Mouse (Mus musculus) bone marrow, adult 2 months (tissue): Measurements from ENCODE around the gene Adamts12. TPM values are rescaled to one million over a fixed set of nuclear protein-coding genes. Genes with fewer than 3 reads are reported as not detected.

Source experiments
- H3K27ac ChIP-seq: fragments of 200-500 bp; 2 replicates; pipeline ENCODE4 v1.5.1; 2012; ENCODE audit warnings: low read depth, mild to moderate bottlenecking, control low read depth, inconsistent platforms, low read length; ENCODE audit not compliant: control insufficient read depth, poor library complexity, insufficient read depth
- H3K4me1 ChIP-seq: fragments of 200-500 bp; 2 replicates; pipeline ENCODE4 v1.6.1; 2011; ENCODE audit warnings: low read length; ENCODE audit not compliant: control insufficient read depth, insufficient read depth
- H3K4me3 ChIP-seq: fragments of 200-500 bp; replicated peaks from 2 replicates; pipeline ENCODE3; 2011; ENCODE audit warnings: mild to moderate bottlenecking, low read depth, low read length, control low read depth; ENCODE audit not compliant: control insufficient read depth
- CTCF ChIP-seq: fragments of 200-500 bp; IDR thresholded peaks from 2 replicates; pipeline ENCODE4 v1.5.1; 2011; ENCODE audit warnings: low read length, control low read depth; ENCODE audit not compliant: control insufficient read depth, insufficient read depth
- POLR2A ChIP-seq: fragments of 200-500 bp; IDR thresholded peaks from 2 replicates; pipeline ENCODE4 v1.6.1; 2011; ENCODE audit warnings: low read depth, mild to moderate bottlenecking, control low read depth, low read length, borderline replicate concordance; ENCODE audit not compliant: control insufficient read depth
- WGBS: fragments of 180-500 bp; shearing (Covaris S2); methylation state at CpG from one replicate; pipeline ENCODE4 v1.1.7; 2018; 5-methylcytosine and 5-hydroxymethylcytosine counted together
- polyA plus RNA-seq: library from polyadenylated mRNA; stranded (reverse); fragments of >200 nt; gene quantifications from 2 replicates; pipeline ENCODE4 v1.2.4, GENCODE M21; 2011; ENCODE audit warnings: low replicate concordance; ENCODE audit not compliant: missing spikeins, insufficient read depth, insufficient read length

Gene Adamts12
- polyA plus RNA-seq, 1 experiment: not detected

GRCm38 (mm10) chr15:11145581-11145980 lies 81.0 kb downstream of the Adamts12 start:
- Histone ChIP-seq H3K27ac (no peak overlapping the region), H3K4me1 (no peaks in the 10 kb centered on the region), H3K4me3 (no peak overlapping the region)
- 55% methylated on average over 3 of the region's 3 CpGs for WGBS
- TF ChIP-seq POLR2A (no peak), CTCF (no peak)

- WGBS: 83% methylated on average over 6 of the region's 6 CpGs
- Histone ChIP-seq H3K27ac (no peak overlapping the region), H3K4me1 (no peaks in the 10 kb centered on the region), H3K4me3 (no peak overlapping the region)
- TF ChIP-seq CTCF (no peak), POLR2A (no peak)
Measured at GRCm38 (mm10) chr15:11159386-11159785, 94.8 kb downstream of the Adamts12 start.

GRCm38 (mm10) chr15:11160759-11161158 lies 96.2 kb downstream of the Adamts12 start:
- no peaks in the 10 kb centered on the region for H3K4me1 ChIP-seq
- no peak for TF ChIP-seq CTCF
- no peak for TF ChIP-seq POLR2A
- no peak overlapping the region for H3K27ac ChIP-seq
- H3K4me3 ChIP-seq: no peak overlapping the region
- WGBS: 38% methylated on average over 2 of the region's 2 CpGs

- Histone ChIP-seq H3K4me1 (no peaks in the 10 kb centered on the region), H3K4me3 (no peak overlapping the region), H3K27ac (no peak overlapping the region)
- TF ChIP-seq CTCF (no peak), POLR2A (no peak)
- WGBS: 77% methylated on average over 3 of the region's 3 CpGs
Measured at GRCm38 (mm10) chr15:11165883-11166282, 101.3 kb downstream of the Adamts12 start.

- Histone ChIP-seq H3K4me1 (no peaks in the 10 kb centered on the region), H3K4me3 (no peak overlapping the region), H3K27ac (no peak overlapping the region)
- no peak for TF ChIP-seq POLR2A
- TF ChIP-seq CTCF: no peak
- WGBS: 95% methylated on average over 7 of the region's 7 CpGs
Measured at GRCm38 (mm10) chr15:11173884-11174470, 109.4 kb downstream of the Adamts12 start.

- no peak overlapping the region for H3K4me3 ChIP-seq
- TF ChIP-seq CTCF (no peak), POLR2A (no peak)
- H3K4me1 ChIP-seq: no peaks in the 10 kb centered on the region
- H3K27ac ChIP-seq: no peak overlapping the region
- 79% methylated on average over 13 of the region's 13 CpGs for WGBS
Measured at GRCm38 (mm10) chr15:11174842-11175241, 110.3 kb downstream of the Adamts12 start.

GRCm38 (mm10) chr15:11177448-11177847 lies 112.9 kb downstream of the Adamts12 start:
- Histone ChIP-seq H3K4me1 (no peaks in the 10 kb centered on the region), H3K27ac (no peak overlapping the region), H3K4me3 (no peak overlapping the region)
- TF ChIP-seq POLR2A (no peak), CTCF (no peak)
- WGBS: 79% methylated on average over 9 of the region's 9 CpGs

GRCm38 (mm10) chr15:11179751-11180169 lies 115.2 kb downstream of the Adamts12 start:
- no peaks in the 10 kb centered on the region for H3K4me1 ChIP-seq
- H3K27ac ChIP-seq: no peak overlapping the region
- no peak overlapping the region for H3K4me3 ChIP-seq
- TF ChIP-seq POLR2A (no peak), CTCF (no peak)
- 72% methylated on average over 2 of the region's 2 CpGs for WGBS

- no peak overlapping the region for H3K4me3 ChIP-seq
- 75% methylated on average over 4 of the region's 4 CpGs for WGBS
- TF ChIP-seq POLR2A: no peak
Measured at GRCm38 (mm10) chr15:11186711-11187110, 122.1 kb downstream of the Adamts12 start.

More at GRCm38 (mm10) chr15:11186711-11187110, 122.1 kb downstream of the Adamts12 start:
- Histone ChIP-seq H3K27ac (no peak overlapping the region), H3K4me1 (no peaks in the 10 kb centered on the region)
